Mouse (Mus musculus): ENCODE measurements around the gene Syt8. TPM values are rescaled to one million over a fixed set of nuclear protein-coding genes. Genes with fewer than 3 reads are reported as not detected.

Gene Syt8
- total RNA-seq, 2 experiments from 2014 or later = not detected

GRCm38 (mm10) chr7:142471884-142472570 lies 37.4 kb downstream of the Syt8 start:
- intact Hi-C loops (cut with DNase I) = no loop called here
- DNase-seq = peak; percentile 74 to 77

- intact Hi-C loops (cut with DNase I) = no loop called here
- no peak for DNase-seq
These were observed 38.3 kb downstream of the Syt8 start for GRCm38 (mm10) chr7:142472936-142473335.

GRCm38 (mm10) chr7:142473476-142473875 lies 38.8 kb downstream of the Syt8 start:
- no peak for DNase-seq
- intact Hi-C loops (cut with DNase I) = no loop called here

GRCm38 (mm10) chr7:142474799-142475198 lies 40.1 kb downstream of the Syt8 start:
- peak; percentile 68 to 75 for DNase-seq
- intact Hi-C loops (cut with DNase I) = loop anchor here (2.0 kb wide), 1 partner anchor 28 kb away; no protein-coding TSS in a partner anchor

- peak; percentile 40 to 49 for DNase-seq
- intact Hi-C loops (cut with DNase I) = loop anchor here (2.0 kb wide), 1 partner anchor 29 kb away; no protein-coding TSS in a partner anchor
These were observed 41.0 kb downstream of the Syt8 start for GRCm38 (mm10) chr7:142475641-142476040.

- peak in 1 of 2 experiments; percentile 30 for DNase-seq
- intact Hi-C loops (cut with DNase I) = no loop called here
These were observed 41.6 kb downstream of the Syt8 start for GRCm38 (mm10) chr7:142476271-142476670.

GRCm38 (mm10) chr7:142476795-142477452 lies 42.3 kb downstream of the Syt8 start:
- intact Hi-C loops (cut with DNase I) = no loop called here
- peak; percentile 70 for DNase-seq

GRCm38 (mm10) chr7:142478001-142478400 lies 43.4 kb downstream of the Syt8 start:
- intact Hi-C loops (cut with DNase I) = no loop called here

GRCm38 (mm10) chr7:142478574-142478973 lies 43.9 kb downstream of the Syt8 start:
- intact Hi-C loops (cut with DNase I) = no loop called here
- DNase-seq = peak in 1 of 2 experiments; percentile 35

More at GRCm38 (mm10) chr7:142478001-142478400, 43.4 kb downstream of the Syt8 start:
- DNase-seq = no peak

- intact Hi-C loops (cut with DNase I) = no loop called here
- DNase-seq = no peak
These were observed 44.7 kb downstream of the Syt8 start for GRCm38 (mm10) chr7:142479307-142479706.

GRCm38 (mm10) chr7:142479886-142480285 lies 45.2 kb downstream of the Syt8 start:
- intact Hi-C loops (cut with DNase I) = loop anchor here (2.0 to 5.0 kb wide), 2 partner anchors 43 to 192 kb away; no protein-coding TSS in a partner anchor
- no peak for DNase-seq

GRCm38 (mm10) chr7:142480661-142481060 lies 46.0 kb downstream of the Syt8 start:
- intact Hi-C loops (cut with DNase I) = loop anchor here (1.0 to 5.0 kb wide), 3 partner anchors 42 to 192 kb away; no protein-coding TSS in a partner anchor
- DNase-seq = peak in 1 of 2 experiments; percentile 30

GRCm38 (mm10) chr7:142481186-142481567 lies 46.5 kb downstream of the Syt8 start:
- intact Hi-C loops (cut with DNase I) = loop anchor here (1.0 to 5.0 kb wide), 3 partner anchors 42 to 191 kb away; no protein-coding TSS in a partner anchor
- DNase-seq = peak; percentile 83 to 88

- intact Hi-C loops (cut with DNase I) = loop anchor here (1.0 to 5.0 kb wide), 3 partner anchors 41 to 191 kb away; no protein-coding TSS in a partner anchor
- DNase-seq = peak; percentile 81 to 88
These were observed 47.1 kb downstream of the Syt8 start for GRCm38 (mm10) chr7:142481568-142482255.

GRCm38 (mm10) chr7:142482256-142482609 lies 47.6 kb downstream of the Syt8 start:
- peak; percentile 66 to 67 for DNase-seq
- intact Hi-C loops (cut with DNase I) = loop anchor here (5.0 kb wide), 1 partner anchor 190 kb away; no protein-coding TSS in a partner anchor

GRCm38 (mm10) chr7:142483136-142483535 lies 48.5 kb downstream of the Syt8 start:
- DNase-seq = peak; percentile 63 to 66
- intact Hi-C loops (cut with DNase I) = loop anchor here (5.0 kb wide), 1 partner anchor 189 kb away; no protein-coding TSS in a partner anchor

GRCm38 (mm10) chr7:142484780-142485179 lies 50.1 kb downstream of the Syt8 start:
- intact Hi-C loops (cut with DNase I) = loop anchor here (5.0 kb wide), 1 partner anchor 188 kb away; no protein-coding TSS in a partner anchor
- peak; percentile 76 to 83 for DNase-seq

- DNase-seq = peak; percentile 37 to 53
These were observed 52.1 kb downstream of the Syt8 start for GRCm38 (mm10) chr7:142486751-142487162.

GRCm38 (mm10) chr7:142487341-142487859 lies 52.8 kb downstream of the Syt8 start:
- intact Hi-C loops (cut with DNase I) = no loop called here
- peak; percentile 53 to 59 for DNase-seq

More at GRCm38 (mm10) chr7:142486751-142487162, 52.1 kb downstream of the Syt8 start:
- intact Hi-C loops (cut with DNase I) = no loop called here

- DNase-seq = no peak
- intact Hi-C loops (cut with DNase I) = loop anchor here (2.0 kb wide), 1 partner anchor 35 kb away; no protein-coding TSS in a partner anchor
These were observed 53.4 kb downstream of the Syt8 start for GRCm38 (mm10) chr7:142488053-142488452.
